Mouse (Mus musculus): ENCODE measurements around the gene Cog5. TPM values are rescaled to one million over a fixed set of nuclear protein-coding genes. Genes with fewer than 3 reads are reported as not detected.

Gene Cog5
- 12.6 and 15.8 TPM in 2 replicates for polyA plus RNA-seq (2015; fragmentation: Nextera tagmentation; extraction: Ambion mirVana)

DNA sequence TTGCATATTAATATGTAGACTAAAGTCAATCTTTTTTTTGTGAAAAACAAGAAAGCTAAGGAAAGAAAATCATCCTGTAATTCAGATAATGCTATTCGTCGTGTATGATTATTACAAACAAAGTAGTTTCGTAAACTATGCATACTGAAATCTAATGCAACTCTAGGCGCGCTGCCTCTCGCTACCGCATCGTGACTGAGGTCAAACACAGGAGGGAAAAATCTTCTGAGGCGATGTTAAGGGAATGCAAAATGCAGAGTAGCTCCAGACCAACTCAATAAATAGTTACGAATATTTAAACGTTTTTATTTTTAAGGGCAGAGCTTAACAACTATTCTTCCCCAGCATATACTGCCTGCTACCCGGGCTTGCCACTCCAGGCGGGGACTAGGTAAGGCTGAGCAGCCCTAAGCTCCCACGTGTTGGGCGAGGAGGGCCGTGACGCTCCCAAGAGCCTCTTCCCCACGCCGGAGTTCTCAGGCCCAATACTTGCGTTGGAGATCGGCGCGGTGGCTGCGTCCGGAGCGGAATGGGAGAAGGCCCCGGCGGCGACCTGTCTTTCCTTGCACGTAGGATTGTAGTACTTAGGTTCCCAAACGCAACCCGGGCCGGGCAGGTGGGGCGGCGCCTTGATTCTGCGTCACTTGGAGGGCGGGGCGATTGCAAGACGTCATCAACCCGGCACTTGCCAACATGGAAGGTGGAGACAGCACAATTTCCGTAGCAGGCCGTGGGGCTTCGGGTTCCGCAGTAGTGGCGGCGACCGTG is at the start of gene Cog5, which contains the start of gene Dus4l:
Gene Cog5 (plus strand): TSS at position 673 of the 768 bp plus-strand sequence.
Gene Dus4l (minus strand): TSS at position 630 of the 768 bp plus-strand sequence.

DNA sequence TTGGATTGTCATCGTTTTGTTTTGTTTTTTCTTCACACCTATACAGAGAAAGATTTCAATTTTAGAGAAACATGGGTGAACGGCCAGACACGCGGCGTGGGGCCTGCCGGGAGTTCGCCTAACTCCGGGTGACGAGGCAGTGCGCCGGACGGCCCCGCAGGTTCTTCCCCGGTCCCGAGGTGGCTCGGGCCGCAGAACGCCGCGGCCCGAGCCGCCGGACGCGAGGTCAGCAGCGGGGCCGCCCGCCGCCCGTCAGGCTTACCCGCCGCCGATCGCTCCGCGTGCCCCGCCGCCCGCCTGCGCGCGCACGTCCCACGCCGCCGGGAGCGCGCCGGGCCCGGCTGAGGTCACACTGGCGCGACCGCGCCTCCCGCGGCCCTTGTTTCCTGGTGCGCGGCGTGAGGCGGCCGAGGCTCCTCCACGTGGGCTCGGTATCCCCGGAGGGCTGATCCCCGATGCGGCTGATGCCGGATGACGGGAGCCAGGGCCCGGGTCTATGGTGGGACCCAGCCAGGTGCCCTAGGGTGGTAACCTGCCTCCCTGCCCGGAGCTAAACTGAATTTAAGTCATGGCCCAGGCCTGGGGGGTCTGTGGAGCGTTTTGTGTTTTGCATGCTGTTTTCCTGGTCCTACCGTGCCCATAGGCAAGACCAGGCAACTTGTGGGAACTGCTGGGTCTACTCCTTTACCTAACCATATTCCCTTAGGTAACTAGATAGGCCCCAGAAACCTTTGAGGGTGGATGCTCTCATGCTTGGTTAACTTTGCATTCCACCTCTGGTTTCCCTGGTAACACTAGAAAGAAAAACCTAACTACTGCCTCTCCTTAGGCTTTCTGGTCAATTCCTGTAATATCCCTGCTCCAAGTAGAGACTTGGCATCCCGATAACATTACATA is 20.1 kb upstream of the Cog5 start, which contains the start of gene Bcap29:
Gene Bcap29 (minus strand): TSS at position 316 of the 897 bp plus-strand sequence.

DNA sequence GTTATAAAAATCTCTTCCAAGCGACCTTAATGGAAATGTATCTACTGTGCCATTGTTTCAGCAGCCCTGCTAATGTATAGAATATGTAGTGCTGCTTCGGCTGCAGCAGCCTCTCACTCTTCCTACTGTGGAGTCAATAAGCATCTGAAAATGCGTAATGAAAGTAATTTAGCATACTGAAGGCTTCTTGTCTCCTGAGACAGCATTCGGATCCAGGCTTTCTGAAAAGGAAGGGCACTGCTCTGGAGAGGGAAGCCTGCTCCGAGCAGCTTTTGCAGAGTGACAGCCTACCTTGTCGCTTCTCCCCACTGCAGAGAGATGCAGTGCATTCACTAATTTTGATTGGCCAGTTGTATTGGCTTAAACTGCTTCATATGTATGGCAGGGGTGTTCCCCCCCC is 58.9 kb downstream of the Cog5 start, which contains the start of gene Gpr22:
Gene Gpr22 (minus strand): TSS at position 348 of the 400 bp plus-strand sequence.

DNA sequence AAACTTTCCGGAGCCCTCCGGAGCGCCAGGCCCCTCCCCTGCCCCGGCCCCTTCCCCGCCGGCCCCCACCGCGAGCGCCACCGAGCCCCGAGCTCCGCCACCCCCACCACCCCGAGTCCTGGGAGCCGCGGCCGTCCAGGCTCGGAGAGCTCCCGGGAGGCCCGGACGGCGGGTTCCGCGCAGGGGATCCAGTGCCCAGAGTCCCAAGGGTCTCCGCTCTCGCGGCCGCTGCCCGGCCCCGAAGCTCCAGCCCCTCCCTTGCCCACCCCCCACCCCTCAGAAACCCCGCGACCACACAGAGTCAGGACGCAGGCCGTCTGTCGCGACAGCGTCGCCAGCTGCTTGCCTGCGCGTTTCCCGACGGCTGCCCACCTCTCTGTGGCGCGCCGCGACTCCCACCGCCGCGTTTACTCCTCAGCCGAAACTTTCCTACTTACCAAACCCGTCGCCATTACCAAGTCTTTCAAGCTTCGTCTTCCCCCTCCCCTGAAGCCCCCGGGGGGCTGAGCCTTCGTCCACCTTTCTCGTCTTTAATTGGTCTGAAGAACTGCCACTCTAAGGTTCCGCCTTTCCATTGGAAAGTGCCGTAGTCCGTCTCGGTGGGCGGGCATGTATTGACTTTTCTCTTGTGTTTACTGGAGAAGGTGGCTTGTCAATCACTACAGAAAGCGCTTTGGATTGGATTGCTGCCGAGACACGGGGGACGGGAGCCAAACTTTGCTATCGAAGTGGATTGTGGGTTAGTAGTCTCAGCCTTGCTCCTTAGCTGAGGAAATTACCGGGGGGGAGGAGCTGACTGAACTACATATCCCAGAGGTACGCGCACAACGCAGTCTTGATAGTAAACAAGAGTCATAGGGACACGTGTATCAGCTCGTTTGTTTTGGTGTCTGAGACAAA is 295.3 kb downstream of the Cog5 start, which contains the start of gene Hbp1:
Gene Hbp1 (minus strand): TSS at position 777 of the 900 bp plus-strand sequence.

Other genes with a start within 250 kb of the Cog5 start
- 6.7 and 7.0 TPM in 2 replicates for gene Cbll1, start 155.3 kb upstream of the Cog5 start, polyA plus RNA-seq (2015; fragmentation: Nextera tagmentation; extraction: Ambion mirVana)
- gene Slc26a4, start 94.9 kb upstream of the Cog5 start, polyA plus RNA-seq (2015; fragmentation: Nextera tagmentation; extraction: Ambion mirVana), result not detected in 2 replicates
- 37.4 and 40.4 TPM in 2 replicates for gene Bcap29, start 20.2 kb upstream of the Cog5 start, polyA plus RNA-seq (2015; fragmentation: Nextera tagmentation; extraction: Ambion mirVana)
- 5.3 and 6.1 TPM in 2 replicates for gene Dus4l, start within 50 bp of the Cog5 start, polyA plus RNA-seq (2015; fragmentation: Nextera tagmentation; extraction: Ambion mirVana)
- gene Gpr22, start 59.1 kb downstream of the Cog5 start, polyA plus RNA-seq (2015; fragmentation: Nextera tagmentation; extraction: Ambion mirVana), result 0.14 and 0.17 TPM in 2 replicates

Data from urinary bladder, postnatal 0 days (tissue).